23 mouse cellular contexts compared by ENCODE assay signal in genomic region chr10:117841765-117842164, GRCm38 (mm10).
"Had no signal": no experiment of that assay in that cellular context is flagged by ENCODE, and none has a peak within 500 bp of the region (broad histone marks: within the 10 kb centered on the region; RNA-seq: fewer than 3 reads in every experiment).

No protein-coding gene starts in this region.

- H3K4me2 ChIP-seq: heart, embryonic 12.5 days; heart, embryonic 15.5 days; hindbrain, embryonic 12.5 days; hindbrain, embryonic 14.5 days; intestine, embryonic 15.5 days; limb, embryonic 13.5 days; limb, embryonic 15.5 days had no signal

- H3K4me3 ChIP-seq: heart, embryonic 10.5 days; heart, embryonic 12.5 days; heart, embryonic 15.5 days; hindbrain, embryonic 10.5 days; hindbrain, embryonic 12.5 days; intestine, embryonic 15.5 days; layer of hippocampus, adult 2 months; left cerebral cortex, adult 2 months; limb, embryonic 13.5 days; limb, embryonic 15.5 days had no signal

- H3K9ac ChIP-seq: heart, embryonic 12.5 days; heart, embryonic 15.5 days; hindbrain, embryonic 12.5 days; hindbrain, embryonic 14.5 days; intestine, embryonic 15.5 days; limb, embryonic 13.5 days; limb, embryonic 15.5 days; liver, embryonic 14.5 days had no signal

- H3K27ac ChIP-seq: heart, embryonic 10.5 days; heart, embryonic 15.5 days; hindbrain, embryonic 10.5 days; hindbrain, embryonic 12.5 days; hindbrain, embryonic 14.5 days; intestine, embryonic 15.5 days; layer of hippocampus, adult 2 months; left cerebral cortex, adult 2 months; limb, embryonic 13.5 days; limb, embryonic 15.5 days; liver, embryonic 14.5 days had no signal

- ATAC-seq: forebrain, embryonic 16.5 days; hindbrain, embryonic 16.5 days; inflammation-experienced regulatory T-cells, adult 6 months; intestine, embryonic 15.5 days; intestine, postnatal 0 days had no signal

- H3K9me3 ChIP-seq: heart, embryonic 10.5 days; heart, embryonic 15.5 days; hindbrain, embryonic 10.5 days; hindbrain, embryonic 12.5 days; intestine, embryonic 15.5 days; limb, embryonic 13.5 days; limb, embryonic 15.5 days had no signal

- H3K27me3 ChIP-seq: heart, embryonic 12.5 days; heart, embryonic 15.5 days; hindbrain, embryonic 12.5 days; intestine, embryonic 15.5 days; limb, embryonic 13.5 days; limb, embryonic 15.5 days had no signal

- H3K36me3 ChIP-seq: heart, embryonic 12.5 days; heart, embryonic 15.5 days; hindbrain, embryonic 10.5 days; intestine, embryonic 15.5 days; limb, embryonic 13.5 days; limb, embryonic 15.5 days had no signal

- DNase-seq: gastrocnemius, postnatal 14 days; heart, postnatal 4 days; kidney, adult 18-20 months; kidney, adult 8-10 months; kidney, postnatal 10 days; kidney, postnatal 25 days; kidney, postnatal 4 days had no signal
